Mouse (Mus musculus) CH12F3 (cell line): ENCODE data around the gene Ginm1.

Experiments used
- in situ Hi-C: fragments of 300-500 bp; cut with MboI; formaldehyde crosslinking; loops from 2 replicates; pipeline ENCODE4 v1.14.3; 2020; ENCODE audit warnings: low sequenced_read_pairs

Ginm1 gene

GRCm38 (mm10) chr10:7725751-7726500 lies 66.7 kb downstream of the Ginm1 start, which contains the start of gene Katna1:
Gene Katna1, plus strand, starts transcription at chr10:7726000.
- in situ Hi-C loops, result no loop called here
